Mouse (Mus musculus): ENCODE data around the gene Mical1. TPM values are rescaled to one million over a fixed set of nuclear protein-coding genes. Genes with fewer than 3 reads are reported as not detected.

Mical1 gene
- polyA plus RNA-seq, 1 experiment from 2014 or later: 70.9 TPM

GRCm38 (mm10) chr10:41472962-41473481 is 3.1 kb upstream of the Mical1 start:
- peaks cover 27% of the 10 kb centered on the region for H3K4me1 ChIP-seq (replicated peaks; ENCODE audit: control insufficient read depth, insufficient read depth, low read length)
- 65% methylated on average over 5 of the region's 5 CpGs for WGBS
- no peaks in the 10 kb centered on the region for H3K36me3 ChIP-seq (ENCODE audit: control insufficient read depth, insufficient read depth, low read length)
- ATAC-seq (ENCODE audit: low read depth): no peak
- peak overlapping the region; percentile 16; the same call in 1 of the 2 replicates for H3K27ac ChIP-seq (ENCODE audit: low read length)
- no peak overlapping the region for H3K4me2 ChIP-seq (ENCODE audit: low read depth, low read length)
- no peaks in the 10 kb centered on the region for H3K27me3 ChIP-seq (ENCODE audit: control insufficient read depth, insufficient read depth, low read depth, low read length)
- H3K9me3 ChIP-seq (ENCODE audit: control insufficient read depth, low read length): no peaks in the 10 kb centered on the region
- no peak overlapping the region for H3K4me3 ChIP-seq (ENCODE audit: low read length)
- H3K9ac ChIP-seq (ENCODE audit: low read length): no peak overlapping the region

GRCm38 (mm10) chr10:41473782-41474468 is 2.2 kb upstream of the Mical1 start:
- 52% methylated on average over 6 of the region's 6 CpGs for WGBS
- H3K4me2 ChIP-seq (ENCODE audit: low read depth, low read length): no peak overlapping the region

GRCm38 (mm10) chr10:41474981-41475391 is 1.1 kb upstream of the Mical1 start:
- H3K9ac ChIP-seq (ENCODE audit: low read length): no peak overlapping the region
- peaks cover 10% of the 10 kb centered on the region; the same call in 1 of the 2 replicates for H3K36me3 ChIP-seq (ENCODE audit: control insufficient read depth, insufficient read depth, low read length)
- no peak overlapping the region; the same call in 1 of the 2 replicates for H3K4me2 ChIP-seq (ENCODE audit: low read depth, low read length)
- ATAC-seq (ENCODE audit: low read depth): no peak
- peaks cover 33% of the 10 kb centered on the region for H3K4me1 ChIP-seq (replicated peaks; ENCODE audit: control insufficient read depth, insufficient read depth, low read length)
- H3K4me3 ChIP-seq (ENCODE audit: low read length): no peak overlapping the region
- H3K27me3 ChIP-seq (ENCODE audit: control insufficient read depth, insufficient read depth, low read depth, low read length): no peaks in the 10 kb centered on the region
- no peaks in the 10 kb centered on the region for H3K9me3 ChIP-seq (ENCODE audit: control insufficient read depth, low read length)
- peak overlapping the region; percentile 45 for H3K27ac ChIP-seq (ENCODE audit: low read length)
- 36% methylated on average over 1 of the region's 1 CpGs for WGBS

More at GRCm38 (mm10) chr10:41473782-41474468, 2.2 kb upstream of the Mical1 start:
- H3K27me3 ChIP-seq (ENCODE audit: control insufficient read depth, insufficient read depth, low read depth, low read length): no peaks in the 10 kb centered on the region
- ATAC-seq (ENCODE audit: low read depth): no peak
- H3K36me3 ChIP-seq (ENCODE audit: control insufficient read depth, insufficient read depth, low read length): peaks cover 6% of the 10 kb centered on the region; the same call in 1 of the 2 replicates
- no peaks in the 10 kb centered on the region for H3K9me3 ChIP-seq (ENCODE audit: control insufficient read depth, low read length)
- no peak overlapping the region for H3K4me3 ChIP-seq (ENCODE audit: low read length)
- peak overlapping the region; percentile 57; the same call in 1 of the 2 replicates for H3K27ac ChIP-seq (ENCODE audit: low read length)
- H3K9ac ChIP-seq (ENCODE audit: low read length): no peak overlapping the region
- peaks cover 33% of the 10 kb centered on the region for H3K4me1 ChIP-seq (replicated peaks; ENCODE audit: control insufficient read depth, insufficient read depth, low read length)

GRCm38 (mm10) chr10:41477018-41477277 is 834 bp downstream of the Mical1 start:
- no peaks in the 10 kb centered on the region for H3K9me3 ChIP-seq (ENCODE audit: control insufficient read depth, low read length)
- peaks cover 33% of the 10 kb centered on the region for H3K4me1 ChIP-seq (replicated peaks; ENCODE audit: control insufficient read depth, insufficient read depth, low read length)
- peaks cover 10% of the 10 kb centered on the region; the same call in 1 of the 2 replicates for H3K36me3 ChIP-seq (ENCODE audit: control insufficient read depth, insufficient read depth, low read length)
- peak overlapping the region; percentile 66 for H3K4me3 ChIP-seq (ENCODE audit: low read length)
- H3K4me2 ChIP-seq (ENCODE audit: low read depth, low read length): peak overlapping the region; percentile 76
- peak overlapping the region; percentile 76 for H3K9ac ChIP-seq (ENCODE audit: low read length)
- H3K27me3 ChIP-seq (ENCODE audit: control insufficient read depth, insufficient read depth, low read depth, low read length): no peaks in the 10 kb centered on the region
- 0% methylated on average over 9 of the region's 9 CpGs for WGBS
- peak overlapping the region; percentile 92 for H3K27ac ChIP-seq (ENCODE audit: low read length)
- peak; percentile 21; the same call in 1 of the 2 replicates for ATAC-seq (ENCODE audit: low read depth)

- Histone ChIP-seq H3K9ac (ENCODE audit: low read length) (peak overlapping the region; percentile 76), H3K4me2 (ENCODE audit: low read depth, low read length) (peak overlapping the region; percentile 76), H3K27ac (ENCODE audit: low read length) (peak overlapping the region; percentile 92), H3K36me3 (ENCODE audit: control insufficient read depth, insufficient read depth, low read length) (peaks cover 13% of the 10 kb centered on the region), H3K4me1 (replicated peaks; ENCODE audit: control insufficient read depth, insufficient read depth, low read length) (peaks cover 33% of the 10 kb centered on the region), H3K4me3 (ENCODE audit: low read length) (peak overlapping the region; percentile 66), H3K9me3 (ENCODE audit: control insufficient read depth, low read length) (no peaks in the 10 kb centered on the region), H3K27me3 (ENCODE audit: control insufficient read depth, insufficient read depth, low read depth, low read length) (no peaks in the 10 kb centered on the region)
- ATAC-seq (ENCODE audit: low read depth): peak; percentile 84
- WGBS: 4% methylated on average over 20 of the region's 20 CpGs
Measured at GRCm38 (mm10) chr10:41477278-41478181, 1.4 kb downstream of the Mical1 start.

GRCm38 (mm10) chr10:41479961-41480360 is 3.8 kb downstream of the Mical1 start:
- Histone ChIP-seq H3K9ac (ENCODE audit: low read length) (no peak overlapping the region), H3K27ac (ENCODE audit: low read length) (no peak overlapping the region), H3K4me2 (ENCODE audit: low read depth, low read length) (no peak overlapping the region), H3K4me1 (replicated peaks; ENCODE audit: control insufficient read depth, insufficient read depth, low read length) (peaks cover 22% of the 10 kb centered on the region), H3K4me3 (ENCODE audit: low read length) (no peak overlapping the region), H3K27me3 (ENCODE audit: control insufficient read depth, insufficient read depth, low read depth, low read length) (no peaks in the 10 kb centered on the region), H3K9me3 (ENCODE audit: control insufficient read depth, low read length) (no peaks in the 10 kb centered on the region), H3K36me3 (ENCODE audit: control insufficient read depth, insufficient read depth, low read length) (peaks cover 20% of the 10 kb centered on the region)
- ATAC-seq (ENCODE audit: low read depth): no peak
- 69% methylated on average over 3 of the region's 3 CpGs for WGBS

GRCm38 (mm10) chr10:41480938-41481880 is 5.1 kb downstream of the Mical1 start:
- no peaks in the 10 kb centered on the region for H3K27me3 ChIP-seq (ENCODE audit: control insufficient read depth, insufficient read depth, low read depth, low read length)
- no peak for ATAC-seq (ENCODE audit: low read depth)
- WGBS: 62% methylated on average over 33 of the region's 33 CpGs
- no peak overlapping the region for H3K9ac ChIP-seq (ENCODE audit: low read length)
- no peaks in the 10 kb centered on the region for H3K9me3 ChIP-seq (ENCODE audit: control insufficient read depth, low read length)
- peaks cover 14% of the 10 kb centered on the region for H3K4me1 ChIP-seq (replicated peaks; ENCODE audit: control insufficient read depth, insufficient read depth, low read length)
- H3K4me3 ChIP-seq (ENCODE audit: low read length): no peak overlapping the region
- no peak overlapping the region for H3K27ac ChIP-seq (ENCODE audit: low read length)
- no peak overlapping the region for H3K4me2 ChIP-seq (ENCODE audit: low read depth, low read length)
- H3K36me3 ChIP-seq (ENCODE audit: control insufficient read depth, insufficient read depth, low read length): peaks cover 25% of the 10 kb centered on the region

- no peak overlapping the region for H3K27ac ChIP-seq (ENCODE audit: low read length)
- no peaks in the 10 kb centered on the region for H3K9me3 ChIP-seq (ENCODE audit: control insufficient read depth, low read length)
- no peak overlapping the region for H3K9ac ChIP-seq (ENCODE audit: low read length)
- H3K27me3 ChIP-seq (ENCODE audit: control insufficient read depth, insufficient read depth, low read depth, low read length): no peaks in the 10 kb centered on the region
- peaks cover 10% of the 10 kb centered on the region for H3K4me1 ChIP-seq (replicated peaks; ENCODE audit: control insufficient read depth, insufficient read depth, low read length)
- ATAC-seq (ENCODE audit: low read depth): no peak
- 83% methylated on average over 7 of the region's 7 CpGs for WGBS
- no peak overlapping the region for H3K4me3 ChIP-seq (ENCODE audit: low read length)
- no peak overlapping the region for H3K4me2 ChIP-seq (ENCODE audit: low read depth, low read length)
- peaks cover 36% of the 10 kb centered on the region for H3K36me3 ChIP-seq (ENCODE audit: control insufficient read depth, insufficient read depth, low read length)
Measured at GRCm38 (mm10) chr10:41482446-41482845, 6.3 kb downstream of the Mical1 start.

All from lung, embryonic 16.5 days (tissue).